Mouse (Mus musculus): ENCODE results near the gene Rpl36al. TPM values are rescaled to one million over a fixed set of nuclear protein-coding genes. Genes with fewer than 3 reads are reported as not detected.

Rpl36al gene
- total RNA-seq (2021): 100 to 1,000 TPM; 336 to 346 TPM
- long read RNA-seq, experiment 1, transcript Rpl36al-201 (2 exons, 526 nt): major isoform, 243 of 253 reads
- long read RNA-seq, experiment 1, transcript Rpl36al-202 (1 exons, 1,276 nt): minor isoform, 9 of 253 reads
- long read RNA-seq, experiment 1, partial matches to known transcripts: 0 of 253 reads
- long read RNA-seq, experiment 1, other reads (novel, unspliced or antisense): 1 of 253 reads
- long read RNA-seq, experiment 2, transcript Rpl36al-201 (2 exons, 526 nt): major isoform, 265 of 275 reads
- long read RNA-seq, experiment 2, transcript Rpl36al-202 (1 exons, 1,276 nt): minor isoform, 10 of 275 reads
- long read RNA-seq, experiment 2, partial matches to known transcripts: 0 of 275 reads
- long read RNA-seq, experiment 2, other reads (novel, unspliced or antisense): 0 of 275 reads

GRCm38 (mm10) chr12:69183583-69184308, at the start of gene Rpl36al, which contains the start of gene Mgat2:
TSS of gene Rpl36al (minus strand) at chr12:69184083.
TSS of gene Mgat2 (plus strand) at chr12:69184157.
- peak; percentile 99 for DNase-seq (ENCODE audit: low spot score)

GRCm38 (mm10) chr12:69229251-69229650, 45.4 kb upstream of the Rpl36al start:
- DNase-seq (ENCODE audit: low spot score): no peak

GRCm38 (mm10) chr12:69227776-69228466, 44.0 kb upstream of the Rpl36al start, which contains the start of gene Pole2:
TSS of gene Pole2 (minus strand) at chr12:69228195.
- DNase-seq (ENCODE audit: low spot score): peak; percentile 88

- DNase-seq (ENCODE audit: low spot score): no peak
These were observed 36.9 kb upstream of the Rpl36al start for GRCm38 (mm10) chr12:69220613-69221277.

GRCm38 (mm10) chr12:69216587-69216986, 32.7 kb upstream of the Rpl36al start:
- no peak for DNase-seq (ENCODE audit: low spot score)

GRCm38 (mm10) chr12:69215000-69215785, 31.3 kb upstream of the Rpl36al start:
- peak; percentile 69 for DNase-seq (ENCODE audit: low spot score)

GRCm38 (mm10) chr12:69214393-69214792, 30.5 kb upstream of the Rpl36al start:
- no peak for DNase-seq (ENCODE audit: low spot score)

GRCm38 (mm10) chr12:69213186-69213777, 29.4 kb upstream of the Rpl36al start:
- no peak for DNase-seq (ENCODE audit: low spot score)

GRCm38 (mm10) chr12:69211057-69211456, 27.2 kb upstream of the Rpl36al start:
- DNase-seq (ENCODE audit: low spot score): no peak

GRCm38 (mm10) chr12:69210056-69210979, 26.4 kb upstream of the Rpl36al start:
- no peak for DNase-seq (ENCODE audit: low spot score)

GRCm38 (mm10) chr12:69208520-69208919, 24.6 kb upstream of the Rpl36al start:
- no peak for DNase-seq (ENCODE audit: low spot score)

- no peak for DNase-seq (ENCODE audit: low spot score)
These were observed 24.0 kb upstream of the Rpl36al start for GRCm38 (mm10) chr12:69207926-69208325.

- no peak for DNase-seq (ENCODE audit: low spot score)
These were observed 23.5 kb upstream of the Rpl36al start for GRCm38 (mm10) chr12:69207396-69207795.

- DNase-seq (ENCODE audit: low spot score): no peak
These were observed 20.4 kb upstream of the Rpl36al start, which contains the start of gene Gm49384 for GRCm38 (mm10) chr12:69204052-69204833. TSS of gene Gm49384 (minus strand) at chr12:69204267.

GRCm38 (mm10) chr12:69198985-69199384, 15.1 kb upstream of the Rpl36al start:
- DNase-seq (ENCODE audit: low spot score): no peak

GRCm38 (mm10) chr12:69198164-69198535, 14.3 kb upstream of the Rpl36al start, which contains the start of gene Dnaaf2:
TSS of gene Dnaaf2 (minus strand) at chr12:69198429.
- DNase-seq (ENCODE audit: low spot score): peak; percentile 44

- peak; percentile 34 for DNase-seq (ENCODE audit: low spot score)
These were observed 13.7 kb upstream of the Rpl36al start for GRCm38 (mm10) chr12:69197378-69198163.
